Mouse (Mus musculus): Measurements from ENCODE around the gene Ginm1. TPM values are rescaled to one million over a fixed set of nuclear protein-coding genes. Genes with fewer than 3 reads are reported as not detected.

Ginm1 gene
- polyA plus RNA-seq (2014; fragmentation: Nextera tagmentation; extraction: Ambion mirVana): 39.4 and 48.1 TPM in 2 replicates

DNA sequence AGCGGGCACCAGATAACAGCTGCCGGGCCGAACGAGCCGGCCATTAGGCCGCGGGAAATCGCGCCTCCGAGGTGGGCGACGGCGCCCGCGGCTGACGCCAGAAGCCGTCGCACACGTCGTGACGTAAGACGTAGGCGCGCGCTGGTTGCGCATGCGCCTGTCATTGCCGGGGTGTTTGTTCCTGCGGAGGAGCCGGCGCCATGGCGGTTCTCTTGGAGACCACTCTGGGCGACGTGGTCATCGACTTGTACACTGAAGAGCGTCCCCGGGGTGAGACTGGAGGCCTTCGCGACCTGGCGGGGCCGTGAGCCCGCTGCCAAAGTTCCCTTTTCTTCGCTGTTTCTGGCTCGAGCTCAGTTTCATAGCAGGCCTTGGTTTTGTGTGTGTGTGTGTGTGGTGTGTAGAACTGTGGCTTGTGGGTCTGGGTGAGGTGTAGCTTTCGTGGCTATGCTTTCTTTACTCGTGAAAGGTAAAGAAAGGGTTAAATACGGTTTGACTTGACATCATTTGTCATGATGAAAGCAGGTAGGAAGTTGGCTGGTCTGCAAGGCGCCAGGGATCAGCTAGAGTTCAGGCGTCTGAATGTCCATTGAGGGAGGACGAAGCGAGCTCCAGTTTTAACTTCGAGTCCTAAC, at the start of gene Ginm1, which contains the start of gene Ppil4:
TSS of gene Ginm1 (minus strand) at position 74 of the 635 bp plus-strand sequence.
TSS of gene Ppil4 (plus strand) at position 141 of the 635 bp plus-strand sequence.
- Histone ChIP-seq H3K9me3 (ENCODE audit: control insufficient read depth, low read length) (no peaks in the 10 kb centered on the region), H3K4me1 (ENCODE audit: control insufficient read depth, insufficient read depth, low read length) (peaks cover 10% of the 10 kb centered on the region), H3K27ac (replicated peaks; ENCODE audit: low read depth, low read length) (peak within 1 kb of the TSS; percentile 83), H3K9ac (replicated peaks; ENCODE audit: low read length) (peak within 1 kb of the TSS; percentile 82), H3K36me3 (ENCODE audit: control insufficient read depth, insufficient read depth, low read length) (peaks cover 27% of the 10 kb centered on the region), H3K4me3 (replicated peaks; ENCODE audit: low read depth, low read length) (peak within 1 kb of the TSS; percentile 92), H3K27me3 (ENCODE audit: control insufficient read depth, insufficient read depth, low read length) (no peaks in the 10 kb centered on the region), H3K4me2 (ENCODE audit: low read length) (peak within 1 kb of the TSS; percentile 88)
- WGBS: under 1% methylated on average over 52 of the region's 52 CpGs
- ATAC-seq (ENCODE audit: low FRiP score, low TSS enrichment) (peak; percentile 94), DNase-seq (peak; percentile 98)

DNA sequence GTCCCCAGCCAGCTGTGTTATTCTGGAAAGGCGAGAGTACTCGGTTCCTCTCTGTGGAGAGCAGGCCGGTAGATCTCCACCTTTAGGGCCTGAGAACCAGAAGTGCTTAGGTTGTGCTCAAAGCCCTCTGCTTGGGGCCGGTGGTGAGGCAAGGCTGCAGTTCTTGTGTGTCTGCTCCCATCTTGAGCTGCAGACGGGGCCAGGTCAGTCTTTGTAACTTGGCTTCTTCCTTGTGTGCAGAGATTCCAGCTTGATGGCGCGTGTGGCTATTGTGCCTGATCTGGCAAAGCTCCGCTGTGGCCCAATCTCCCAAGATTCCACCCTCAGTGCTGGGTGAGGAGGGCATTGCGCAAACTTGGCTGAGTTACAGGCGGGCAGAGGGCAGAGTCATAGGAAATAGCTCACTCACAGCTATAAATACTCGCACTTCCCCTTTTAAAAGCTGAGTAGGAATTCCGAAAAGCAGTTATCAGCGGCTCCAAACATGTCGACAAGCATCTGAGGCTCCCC, 49.0 kb upstream of the Ginm1 start:
- Histone ChIP-seq H3K27me3 (ENCODE audit: control insufficient read depth, insufficient read depth, low read length) (no peaks in the 10 kb centered on the region), H3K27ac (replicated peaks; ENCODE audit: low read depth, low read length) (no peak overlapping the region), H3K4me3 (replicated peaks; ENCODE audit: low read depth, low read length) (no peak overlapping the region), H3K4me1 (ENCODE audit: control insufficient read depth, insufficient read depth, low read length) (no peaks in the 10 kb centered on the region), H3K4me2 (ENCODE audit: low read length) (no peak overlapping the region), H3K9ac (replicated peaks; ENCODE audit: low read length) (no peak overlapping the region), H3K9me3 (ENCODE audit: control insufficient read depth, low read length) (no peaks in the 10 kb centered on the region), H3K36me3 (ENCODE audit: control insufficient read depth, insufficient read depth, low read length) (no peaks in the 10 kb centered on the region)
- DNase-seq (no peak), ATAC-seq (ENCODE audit: low FRiP score, low TSS enrichment) (no peak)
- WGBS: 79% methylated on average over 14 of the region's 14 CpGs

DNA sequence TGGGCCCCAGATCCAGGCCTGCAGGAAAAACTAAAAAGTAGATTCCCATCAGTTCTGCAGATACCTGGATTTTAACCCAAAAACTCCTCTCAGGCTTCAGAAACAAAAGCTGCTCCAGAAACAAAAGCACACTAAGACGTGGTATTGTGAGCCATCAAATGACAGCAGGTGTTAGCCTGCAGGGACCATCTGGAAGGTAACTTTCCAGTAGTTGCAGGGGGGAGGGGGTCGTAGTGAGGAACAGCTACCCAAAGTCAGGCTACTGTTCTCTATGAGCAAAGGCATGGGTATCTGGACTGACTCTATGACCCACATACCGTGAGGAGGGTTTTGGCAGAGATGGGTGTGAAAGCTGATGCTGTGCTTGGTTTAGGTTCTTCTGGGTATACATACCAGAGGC, 48.2 kb upstream of the Ginm1 start:
- Histone ChIP-seq H3K9me3 (ENCODE audit: control insufficient read depth, low read length) (no peaks in the 10 kb centered on the region), H3K4me2 (ENCODE audit: low read length) (no peak overlapping the region)
- 66% methylated on average over 3 of the region's 3 CpGs for WGBS

DNA sequence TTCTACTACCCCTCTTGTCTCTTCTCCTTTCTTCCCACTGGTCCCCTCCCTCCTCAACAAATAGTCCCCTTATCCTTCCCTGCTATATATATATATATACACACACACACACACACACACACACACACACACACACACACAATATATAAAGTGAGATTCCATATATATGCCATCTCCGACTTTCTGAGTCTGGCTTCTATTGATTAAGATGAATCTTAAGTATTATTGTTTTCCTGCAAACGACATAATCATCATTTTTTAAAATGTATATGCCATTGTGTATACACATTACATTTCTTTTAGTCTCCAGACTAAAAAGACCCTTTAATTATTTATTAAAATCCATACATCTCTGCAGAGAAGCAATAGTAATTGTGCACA, 47.7 kb upstream of the Ginm1 start:
- 81% methylated on average over 2 of the region's 2 CpGs for WGBS

More for the DNA sequence above, 48.2 kb upstream of the Ginm1 start:
- Histone ChIP-seq H3K36me3 (ENCODE audit: control insufficient read depth, insufficient read depth, low read length) (no peaks in the 10 kb centered on the region), H3K4me3 (replicated peaks; ENCODE audit: low read depth, low read length) (no peak overlapping the region), H3K4me1 (ENCODE audit: control insufficient read depth, insufficient read depth, low read length) (no peaks in the 10 kb centered on the region), H3K27me3 (ENCODE audit: control insufficient read depth, insufficient read depth, low read length) (no peaks in the 10 kb centered on the region), H3K27ac (replicated peaks; ENCODE audit: low read depth, low read length) (no peak overlapping the region), H3K9ac (replicated peaks; ENCODE audit: low read length) (no peak overlapping the region)
- DNase-seq (no peak), ATAC-seq (ENCODE audit: low FRiP score, low TSS enrichment) (no peak)

DNA sequence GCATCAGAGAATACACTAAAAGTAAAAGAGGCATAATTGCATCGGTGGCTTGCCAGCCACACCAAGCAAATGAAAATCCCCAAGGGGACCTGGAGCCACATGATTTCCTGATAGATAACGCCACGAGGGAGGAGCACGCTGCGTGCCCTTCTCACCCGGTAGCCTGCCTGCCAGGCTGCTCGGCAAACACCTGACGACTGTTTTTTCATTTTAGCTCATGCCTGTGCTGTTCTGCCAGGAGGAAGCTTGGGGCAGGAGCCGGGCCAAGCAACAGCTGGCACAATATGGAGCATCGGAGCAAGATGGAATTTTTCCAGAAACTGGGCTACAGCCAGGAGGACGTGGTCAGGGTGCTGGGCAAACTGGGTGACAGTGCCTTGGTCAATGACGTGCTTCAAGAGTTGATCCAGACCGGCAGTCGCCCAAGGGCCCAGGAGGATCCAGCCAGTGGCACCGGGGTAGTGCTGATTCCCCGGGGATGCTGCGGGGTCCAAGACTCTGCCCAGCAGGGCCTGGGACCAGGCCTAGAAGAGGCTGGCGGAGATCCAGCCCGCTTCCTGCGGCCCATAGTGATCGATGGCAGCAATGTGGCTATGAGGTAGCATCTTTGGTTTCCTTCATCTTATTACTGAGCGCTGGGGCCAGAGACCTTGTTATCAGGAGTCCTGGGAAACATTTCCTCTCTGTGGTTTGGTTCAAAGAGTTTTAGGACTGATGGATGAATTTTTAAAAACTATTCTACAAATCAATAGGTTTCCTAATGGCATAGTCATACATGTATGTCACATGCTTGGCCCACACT, 47.1 kb upstream of the Ginm1 start:
- H3K4me3 ChIP-seq (replicated peaks; ENCODE audit: low read depth, low read length): no peak overlapping the region
- no peaks in the 10 kb centered on the region for H3K36me3 ChIP-seq (ENCODE audit: control insufficient read depth, insufficient read depth, low read length)
- no peak overlapping the region for H3K9ac ChIP-seq (replicated peaks; ENCODE audit: low read length)
- no peak overlapping the region for H3K4me2 ChIP-seq (ENCODE audit: low read length)
- 88% methylated on average over 22 of the region's 22 CpGs for WGBS
- DNase-seq (no peak), ATAC-seq (ENCODE audit: low FRiP score, low TSS enrichment) (no peak)
- H3K27me3 ChIP-seq (ENCODE audit: control insufficient read depth, insufficient read depth, low read length): no peaks in the 10 kb centered on the region
- H3K27ac ChIP-seq (replicated peaks; ENCODE audit: low read depth, low read length): no peak overlapping the region
- H3K9me3 ChIP-seq (ENCODE audit: control insufficient read depth, low read length): no peaks in the 10 kb centered on the region
- no peaks in the 10 kb centered on the region for H3K4me1 ChIP-seq (ENCODE audit: control insufficient read depth, insufficient read depth, low read length)

More for the DNA sequence above, 47.7 kb upstream of the Ginm1 start:
- Histone ChIP-seq H3K36me3 (ENCODE audit: control insufficient read depth, insufficient read depth, low read length) (no peaks in the 10 kb centered on the region), H3K9me3 (ENCODE audit: control insufficient read depth, low read length) (no peaks in the 10 kb centered on the region), H3K4me1 (ENCODE audit: control insufficient read depth, insufficient read depth, low read length) (no peaks in the 10 kb centered on the region), H3K27me3 (ENCODE audit: control insufficient read depth, insufficient read depth, low read length) (no peaks in the 10 kb centered on the region), H3K27ac (replicated peaks; ENCODE audit: low read depth, low read length) (no peak overlapping the region), H3K9ac (replicated peaks; ENCODE audit: low read length) (no peak overlapping the region), H3K4me3 (replicated peaks; ENCODE audit: low read depth, low read length) (no peak overlapping the region), H3K4me2 (ENCODE audit: low read length) (no peak overlapping the region)
- DNase-seq (no peak), ATAC-seq (ENCODE audit: low FRiP score, low TSS enrichment) (no peak)

DNA sequence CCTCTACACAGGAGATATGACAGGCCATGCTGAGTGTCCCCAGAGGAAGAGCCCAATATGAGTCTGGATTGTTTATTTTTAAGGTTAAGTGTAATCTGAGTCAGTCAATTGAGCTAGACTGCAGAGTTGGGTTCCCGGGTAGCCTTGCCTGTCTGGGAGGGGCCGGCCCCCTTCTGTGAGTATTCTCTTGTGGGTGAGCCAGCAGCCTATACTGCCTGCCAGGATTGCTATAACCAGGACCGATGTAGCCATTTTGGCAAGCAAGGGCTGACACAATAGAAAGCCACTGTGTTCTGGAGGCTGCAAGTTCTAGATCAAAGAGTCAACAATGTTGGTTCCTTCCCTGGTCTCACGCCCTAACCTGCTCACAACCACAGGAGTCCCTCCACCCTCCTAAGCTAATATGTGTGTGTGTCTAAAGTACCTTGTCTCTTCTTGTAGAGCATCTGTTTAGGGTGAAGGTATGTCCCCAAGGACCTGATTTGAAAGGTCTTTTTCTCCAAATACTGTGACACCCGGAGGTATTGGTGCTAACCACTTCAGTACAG, 46.3 kb upstream of the Ginm1 start:
- Histone ChIP-seq H3K27me3 (ENCODE audit: control insufficient read depth, insufficient read depth, low read length) (no peaks in the 10 kb centered on the region), H3K4me1 (ENCODE audit: control insufficient read depth, insufficient read depth, low read length) (no peaks in the 10 kb centered on the region), H3K36me3 (ENCODE audit: control insufficient read depth, insufficient read depth, low read length) (no peaks in the 10 kb centered on the region), H3K27ac (replicated peaks; ENCODE audit: low read depth, low read length) (no peak overlapping the region), H3K4me3 (replicated peaks; ENCODE audit: low read depth, low read length) (no peak overlapping the region), H3K9me3 (ENCODE audit: control insufficient read depth, low read length) (no peaks in the 10 kb centered on the region), H3K4me2 (ENCODE audit: low read length) (no peak overlapping the region), H3K9ac (replicated peaks; ENCODE audit: low read length) (no peak overlapping the region)
- 90% methylated on average over 5 of the region's 5 CpGs for WGBS
- ATAC-seq (ENCODE audit: low FRiP score, low TSS enrichment): no peak
- DNase-seq: no peak

DNA sequence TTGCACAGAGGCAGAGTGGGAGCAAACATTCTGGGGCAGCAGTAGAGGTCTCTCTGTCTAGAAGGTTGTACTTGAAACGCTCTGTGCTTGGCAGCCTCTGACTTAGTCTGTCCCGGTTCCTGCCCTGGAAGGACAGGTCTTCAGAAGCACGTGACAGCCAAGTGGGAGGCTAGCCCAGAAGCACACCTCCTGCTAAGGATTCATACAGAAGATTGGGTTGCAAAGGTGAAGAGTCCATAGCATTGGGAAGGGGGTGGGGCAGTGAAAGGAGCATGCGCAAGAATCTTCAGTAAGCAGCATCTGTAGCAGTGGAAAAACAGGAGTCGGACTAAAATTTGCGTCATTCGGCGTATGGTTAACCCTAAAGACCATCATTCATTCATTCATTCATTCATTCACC, 45.4 kb upstream of the Ginm1 start:
- Histone ChIP-seq H3K4me1 (ENCODE audit: control insufficient read depth, insufficient read depth, low read length) (no peaks in the 10 kb centered on the region), H3K27me3 (ENCODE audit: control insufficient read depth, insufficient read depth, low read length) (no peaks in the 10 kb centered on the region), H3K9ac (replicated peaks; ENCODE audit: low read length) (no peak overlapping the region), H3K4me2 (ENCODE audit: low read length) (no peak overlapping the region), H3K4me3 (replicated peaks; ENCODE audit: low read depth, low read length) (no peak overlapping the region), H3K36me3 (ENCODE audit: control insufficient read depth, insufficient read depth, low read length) (no peaks in the 10 kb centered on the region), H3K9me3 (ENCODE audit: control insufficient read depth, low read length) (no peaks in the 10 kb centered on the region), H3K27ac (replicated peaks; ENCODE audit: low read depth, low read length) (no peak overlapping the region)
- ATAC-seq (ENCODE audit: low FRiP score, low TSS enrichment) (no peak), DNase-seq (no peak)
- WGBS: 95% methylated on average over 8 of the region's 8 CpGs

DNA sequence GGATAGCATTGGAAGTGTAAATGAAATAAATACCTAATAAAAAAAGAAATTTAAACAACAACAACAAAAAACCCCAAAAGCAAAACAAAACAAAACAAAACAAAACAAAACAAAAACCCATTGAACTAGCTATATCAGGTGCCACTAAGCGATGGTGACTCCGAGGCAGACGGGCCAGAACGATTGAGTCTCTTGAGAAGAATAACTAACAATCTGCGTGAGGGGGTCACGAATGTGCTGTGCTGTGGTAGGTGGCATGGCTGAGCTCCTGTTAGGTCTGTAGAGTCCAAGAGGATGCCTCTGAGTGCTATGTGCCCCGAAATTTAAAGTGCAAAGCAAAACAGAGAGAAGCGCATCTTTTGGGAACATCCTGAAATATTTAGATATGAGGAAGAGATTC, 44.8 kb upstream of the Ginm1 start:
- DNase-seq (no peak), ATAC-seq (ENCODE audit: low FRiP score, low TSS enrichment) (no peak)
- Histone ChIP-seq H3K27ac (replicated peaks; ENCODE audit: low read depth, low read length) (no peak overlapping the region), H3K9me3 (ENCODE audit: control insufficient read depth, low read length) (no peaks in the 10 kb centered on the region), H3K4me2 (ENCODE audit: low read length) (no peak overlapping the region), H3K27me3 (ENCODE audit: control insufficient read depth, insufficient read depth, low read length) (no peaks in the 10 kb centered on the region), H3K9ac (replicated peaks; ENCODE audit: low read length) (no peak overlapping the region), H3K36me3 (ENCODE audit: control insufficient read depth, insufficient read depth, low read length) (no peaks in the 10 kb centered on the region), H3K4me3 (replicated peaks; ENCODE audit: low read depth, low read length) (no peak overlapping the region), H3K4me1 (ENCODE audit: control insufficient read depth, insufficient read depth, low read length) (no peaks in the 10 kb centered on the region)
- 94% methylated on average over 8 of the region's 8 CpGs for WGBS
